Mouse (Mus musculus): ENCODE measurements at regions not wholly inside any gene's neighbourhood (a gene's known extent, or its start where the extent isn't known, plus 50 kb on each side); places are given as distances from the start of the nearest gene placed in this dataset.

- TF ChIP-seq GATA1 (IDR thresholded peaks at IDR 0.05; ENCODE audit: borderline replicate concordance, low read length) = no peak
- TF ChIP-seq FLI1 (IDR thresholded peaks at IDR 0.05; ENCODE audit: low read length) = no peak
Observed at GRCm38 (mm10) chr1:106483008-106483407, 231.1 kb downstream of the Bcl2 start.

Measured in megakaryocyte, embryonic 14.5 days (primary cell).